Mouse (Mus musculus): ENCODE measurements around the gene Tbc1d19. TPM values are rescaled to one million over a fixed set of nuclear protein-coding genes. Genes with fewer than 3 reads are reported as not detected.

The Tbc1d19 gene
- polyA plus RNA-seq, 1 experiment from 2014 or later = 71.5 TPM

GRCm38 (mm10) chr5:53937187-53937586 lies 127.8 kb downstream of the Tbc1d19 start:
- Histone ChIP-seq H3K9me3 (replicated peaks) (no peaks in the 10 kb centered on the region), H3K4me1 (no peaks in the 10 kb centered on the region), H3K4me3 (replicated peaks) (no peak overlapping the region), H3K36me3 (no peaks in the 10 kb centered on the region), H3K9ac (replicated peaks) (no peak overlapping the region), H3K4me2 (no peak overlapping the region), H3K27ac (replicated peaks) (no peak overlapping the region), H3K27me3 (replicated peaks) (no peaks in the 10 kb centered on the region)
- no peak for ATAC-seq (ENCODE audit: low FRiP score)
- 90% methylated on average over 4 of the region's 4 CpGs for WGBS

GRCm38 (mm10) chr5:53939026-53939425 lies 129.6 kb downstream of the Tbc1d19 start:
- Histone ChIP-seq H3K4me2 (no peak overlapping the region), H3K4me3 (replicated peaks) (no peak overlapping the region), H3K36me3 (no peaks in the 10 kb centered on the region), H3K9ac (replicated peaks) (no peak overlapping the region), H3K9me3 (replicated peaks) (no peaks in the 10 kb centered on the region), H3K4me1 (no peaks in the 10 kb centered on the region), H3K27ac (replicated peaks) (no peak overlapping the region), H3K27me3 (replicated peaks) (no peaks in the 10 kb centered on the region)
- no peak for ATAC-seq (ENCODE audit: low FRiP score)
- 90% methylated on average over 7 of the region's 7 CpGs for WGBS

- ATAC-seq (ENCODE audit: low FRiP score) = no peak
- Histone ChIP-seq H3K9ac (replicated peaks) (no peak overlapping the region), H3K36me3 (no peaks in the 10 kb centered on the region), H3K9me3 (replicated peaks) (no peaks in the 10 kb centered on the region), H3K4me1 (no peaks in the 10 kb centered on the region), H3K4me3 (replicated peaks) (no peak overlapping the region), H3K27ac (replicated peaks) (no peak overlapping the region), H3K27me3 (replicated peaks) (no peaks in the 10 kb centered on the region), H3K4me2 (no peak overlapping the region)
- WGBS = 40% methylated on average over 11 of the region's 11 CpGs
Measured at GRCm38 (mm10) chr5:53941322-53942024, 132.1 kb downstream of the Tbc1d19 start.

- Histone ChIP-seq H3K9me3 (replicated peaks) (no peaks in the 10 kb centered on the region), H3K36me3 (no peaks in the 10 kb centered on the region), H3K4me1 (peaks cover 1% of the 10 kb centered on the region; the same call in 1 of the 2 replicates), H3K27ac (replicated peaks) (no peak overlapping the region), H3K27me3 (replicated peaks) (no peaks in the 10 kb centered on the region), H3K9ac (replicated peaks) (no peak overlapping the region), H3K4me2 (no peak overlapping the region), H3K4me3 (replicated peaks) (no peak overlapping the region)
- no peak for ATAC-seq (ENCODE audit: low FRiP score)
- 89% methylated on average over 4 of the region's 4 CpGs for WGBS
Measured at GRCm38 (mm10) chr5:53942332-53942731, 132.9 kb downstream of the Tbc1d19 start.

- no peak overlapping the region for H3K9ac ChIP-seq (replicated peaks)
- no peak for ATAC-seq (ENCODE audit: low FRiP score)
- H3K36me3 ChIP-seq = no peaks in the 10 kb centered on the region
- H3K4me3 ChIP-seq (replicated peaks) = no peak overlapping the region
- no peaks in the 10 kb centered on the region for H3K27me3 ChIP-seq (replicated peaks)
- no peak overlapping the region for H3K27ac ChIP-seq (replicated peaks)
- no peaks in the 10 kb centered on the region for H3K9me3 ChIP-seq (replicated peaks)
- peaks cover 8% of the 10 kb centered on the region; the same call in 1 of the 2 replicates for H3K4me1 ChIP-seq
- WGBS = 87% methylated on average over 11 of the region's 11 CpGs
- no peak overlapping the region for H3K4me2 ChIP-seq
Measured at GRCm38 (mm10) chr5:53943321-53943857, 134.0 kb downstream of the Tbc1d19 start.

GRCm38 (mm10) chr5:53946747-53947146 lies 137.3 kb downstream of the Tbc1d19 start:
- Histone ChIP-seq H3K4me1 (peaks cover 8% of the 10 kb centered on the region; the same call in 1 of the 2 replicates), H3K9ac (replicated peaks) (no peak overlapping the region), H3K4me2 (no peak overlapping the region), H3K27me3 (replicated peaks) (no peaks in the 10 kb centered on the region), H3K27ac (replicated peaks) (no peak overlapping the region), H3K9me3 (replicated peaks) (no peaks in the 10 kb centered on the region), H3K4me3 (replicated peaks) (no peak overlapping the region), H3K36me3 (no peaks in the 10 kb centered on the region)
- WGBS = 97% methylated on average over 8 of the region's 8 CpGs
- ATAC-seq (ENCODE audit: low FRiP score) = no peak

GRCm38 (mm10) chr5:53947549-53948183 lies 138.3 kb downstream of the Tbc1d19 start:
- no peak overlapping the region for H3K4me2 ChIP-seq
- H3K4me1 ChIP-seq = peaks cover 8% of the 10 kb centered on the region; the same call in 1 of the 2 replicates
- WGBS = 28% methylated on average over 9 of the region's 9 CpGs
- no peak overlapping the region for H3K4me3 ChIP-seq (replicated peaks)
- no peaks in the 10 kb centered on the region for H3K9me3 ChIP-seq (replicated peaks)
- no peaks in the 10 kb centered on the region for H3K27me3 ChIP-seq (replicated peaks)
- no peak overlapping the region for H3K9ac ChIP-seq (replicated peaks)
- no peaks in the 10 kb centered on the region for H3K36me3 ChIP-seq
- ATAC-seq (ENCODE audit: low FRiP score) = peak; percentile 72
- H3K27ac ChIP-seq (replicated peaks) = no peak overlapping the region

GRCm38 (mm10) chr5:53948606-53949266 lies 139.3 kb downstream of the Tbc1d19 start:
- Histone ChIP-seq H3K36me3 (no peaks in the 10 kb centered on the region), H3K27ac (replicated peaks) (no peak overlapping the region), H3K9ac (replicated peaks) (no peak overlapping the region), H3K4me2 (no peak overlapping the region), H3K4me1 (peaks cover 8% of the 10 kb centered on the region; the same call in 1 of the 2 replicates), H3K9me3 (replicated peaks) (no peaks in the 10 kb centered on the region), H3K4me3 (replicated peaks) (no peak overlapping the region), H3K27me3 (replicated peaks) (no peaks in the 10 kb centered on the region)
- 87% methylated on average over 8 of the region's 8 CpGs for WGBS
- ATAC-seq (ENCODE audit: low FRiP score) = no peak

- H3K27me3 ChIP-seq (replicated peaks) = no peaks in the 10 kb centered on the region
- no peak overlapping the region for H3K9ac ChIP-seq (replicated peaks)
- H3K4me2 ChIP-seq = no peak overlapping the region
- H3K4me3 ChIP-seq (replicated peaks) = no peak overlapping the region
- no peak for ATAC-seq (ENCODE audit: low FRiP score)
- H3K9me3 ChIP-seq (replicated peaks) = no peaks in the 10 kb centered on the region
- no peak overlapping the region for H3K27ac ChIP-seq (replicated peaks)
- 71% methylated on average over 7 of the region's 7 CpGs for WGBS
- no peaks in the 10 kb centered on the region for H3K36me3 ChIP-seq
- H3K4me1 ChIP-seq = peaks cover 8% of the 10 kb centered on the region; the same call in 1 of the 2 replicates
Measured at GRCm38 (mm10) chr5:53950189-53950588, 140.8 kb downstream of the Tbc1d19 start.

- Histone ChIP-seq H3K4me3 (replicated peaks) (no peak overlapping the region), H3K36me3 (no peaks in the 10 kb centered on the region), H3K27me3 (replicated peaks) (no peaks in the 10 kb centered on the region), H3K9ac (replicated peaks) (no peak overlapping the region), H3K27ac (replicated peaks) (no peak overlapping the region), H3K9me3 (replicated peaks) (no peaks in the 10 kb centered on the region), H3K4me1 (no peaks in the 10 kb centered on the region), H3K4me2 (no peak overlapping the region)
- no peak for ATAC-seq (ENCODE audit: low FRiP score)
Measured at GRCm38 (mm10) chr5:53953216-53953615, 143.8 kb downstream of the Tbc1d19 start.
